Mouse (Mus musculus) ES-Bruce4 (cell line): ENCODE data around the gene Pou6f1.

Experiments used
- CTCF ChIP-seq: IDR thresholded peaks from one replicate; pipeline ENCODE4 v1.8.1; 2011; ENCODE audit warnings: low read depth, low read length
- POLR2A ChIP-seq: IDR thresholded peaks from one replicate; pipeline ENCODE4 v1.8.1; 2011; ENCODE audit warnings: low read length; ENCODE audit not compliant: insufficient read depth

DNA sequence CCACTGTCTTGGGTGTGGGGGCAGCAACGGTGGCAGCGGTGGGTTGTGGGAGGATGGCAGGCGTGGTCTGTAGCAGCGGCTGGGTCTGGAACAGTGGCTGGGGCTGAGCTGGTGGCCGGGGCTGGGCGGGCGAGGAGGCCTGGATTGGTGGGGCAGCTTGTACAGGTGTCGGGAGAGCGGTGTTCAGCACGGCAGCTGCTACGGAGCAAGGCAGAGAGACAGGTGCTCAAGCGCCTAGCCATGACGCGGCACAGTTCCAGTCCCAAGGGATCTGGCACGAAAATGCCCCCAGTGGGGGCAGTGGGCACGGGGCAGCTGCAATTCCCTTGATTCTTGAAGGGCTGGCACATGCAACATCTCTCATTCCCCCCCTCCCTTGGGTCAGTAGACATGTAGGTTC, 13.9 kb downstream of the Pou6f1 start:
- TF ChIP-seq CTCF (no peak), POLR2A (no peak)
